Mouse (Mus musculus) cerebellum, adult 9-10 months (tissue): ENCODE measurements at regions not wholly inside any gene's neighbourhood (a gene's known extent, or its start where the extent isn't known, plus 50 kb on each side); places are given as distances from the start of the nearest gene placed in this dataset.

Experiments
- DNase-seq: peaks from one replicate; pipeline ENCODE4 v3.0.0; 2022

DNA sequence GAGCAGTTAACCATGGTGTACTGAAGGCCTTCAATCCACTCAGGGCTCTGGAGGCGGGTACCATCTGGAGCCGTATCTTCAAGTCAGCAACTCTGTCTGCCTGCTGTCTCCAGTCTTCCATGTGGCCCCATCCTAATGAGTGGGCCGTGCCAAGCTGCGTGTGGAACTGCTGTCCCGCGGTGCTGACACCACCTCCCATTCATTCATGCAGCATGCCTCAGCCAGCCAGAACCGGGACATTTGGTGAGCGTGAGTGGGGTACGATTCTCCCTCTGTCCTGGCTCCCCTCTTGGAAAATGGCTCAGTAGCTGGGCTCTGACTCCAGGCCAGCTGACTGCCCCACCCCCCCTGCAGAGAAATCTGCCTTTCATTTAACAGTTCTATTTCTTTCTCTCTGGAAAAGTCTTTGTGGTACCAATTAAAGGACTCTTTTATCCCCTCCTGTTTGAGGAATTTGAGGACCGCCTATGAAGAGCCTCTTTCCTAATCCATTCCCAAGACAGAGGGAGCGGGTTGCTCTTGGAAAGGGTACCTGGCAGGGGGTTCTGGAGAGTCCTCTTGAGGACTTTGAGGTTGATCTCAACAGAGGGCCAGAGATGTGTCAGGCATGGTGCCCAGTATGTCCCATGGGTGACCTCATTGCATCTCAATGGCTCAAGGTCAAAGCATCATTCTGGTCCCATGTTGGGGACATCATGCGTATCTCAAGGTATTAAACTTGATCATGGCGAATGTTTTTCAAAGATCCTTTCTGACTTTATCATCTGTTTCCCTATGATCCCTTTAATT is 55.5 kb upstream of the Brd7 start:
- DNase-seq = peak; percentile 30

GRCm38 (mm10) chr8:88423264-88423663 is 61.3 kb upstream of the Brd7 start:
- no peak for DNase-seq

DNA sequence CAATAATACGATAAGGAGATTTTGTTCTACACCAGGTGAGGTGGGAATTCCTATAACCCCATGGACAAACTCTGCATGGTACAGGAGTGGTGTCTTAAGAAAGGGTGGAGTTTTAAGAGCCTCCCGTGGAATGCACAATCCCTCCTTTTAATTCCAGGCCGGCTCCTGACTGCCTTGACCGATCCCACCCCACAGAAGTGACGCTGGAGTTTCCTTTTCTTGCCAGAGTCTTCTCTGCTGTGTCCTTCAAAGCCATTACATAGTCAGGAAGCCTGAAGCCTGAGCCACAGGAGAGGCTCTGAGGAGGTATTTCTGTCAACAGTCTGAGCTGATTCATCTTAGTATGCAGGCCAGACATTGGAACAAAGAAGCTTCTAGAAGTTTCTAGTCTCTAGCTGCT is 66.6 kb upstream of the Brd7 start:
- DNase-seq = no peak

DNA sequence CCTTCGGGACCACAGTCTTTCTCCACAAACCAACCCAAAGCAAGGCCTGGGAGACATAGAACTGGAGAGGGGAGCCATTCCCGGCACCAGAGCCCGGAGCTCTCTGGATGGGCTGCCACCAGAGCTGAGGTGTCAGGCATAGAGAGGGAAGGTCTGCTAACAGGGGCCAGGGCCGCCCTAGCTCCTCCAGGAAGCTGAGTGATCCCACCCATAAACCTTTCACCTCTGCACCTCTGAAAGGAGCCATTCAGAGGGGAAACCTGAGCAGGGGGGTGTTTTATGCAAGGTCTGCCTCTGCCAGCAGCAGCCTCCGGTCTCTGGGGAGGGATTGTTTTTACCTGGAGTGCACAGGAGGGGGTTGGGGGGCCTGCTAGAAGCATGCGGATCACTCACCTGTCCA is 69.4 kb upstream of the Brd7 start:
- no peak for DNase-seq

DNA sequence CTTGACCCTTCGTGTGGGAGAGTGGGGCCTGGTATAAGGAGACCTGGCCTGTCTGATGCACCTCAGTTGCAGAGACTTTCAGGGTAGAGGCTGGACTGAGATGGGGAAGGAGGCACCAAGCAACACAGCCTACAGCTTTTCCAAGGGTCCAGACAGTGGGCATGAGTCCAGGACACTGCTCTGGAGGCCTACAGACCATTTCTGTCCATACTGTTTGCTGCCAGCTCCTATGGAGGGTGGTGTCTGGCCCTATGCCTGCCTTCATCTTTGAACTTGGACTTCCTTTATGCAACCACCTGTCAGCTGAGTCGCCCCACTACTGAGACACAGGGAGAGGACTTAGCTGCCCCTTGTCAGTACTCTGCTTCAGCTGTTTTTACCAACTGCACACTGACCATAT is 73.7 kb upstream of the Brd7 start:
- no peak for DNase-seq

GRCm38 (mm10) chr8:88440219-88440618 is 78.2 kb upstream of the Brd7 start:
- no peak for DNase-seq

DNA sequence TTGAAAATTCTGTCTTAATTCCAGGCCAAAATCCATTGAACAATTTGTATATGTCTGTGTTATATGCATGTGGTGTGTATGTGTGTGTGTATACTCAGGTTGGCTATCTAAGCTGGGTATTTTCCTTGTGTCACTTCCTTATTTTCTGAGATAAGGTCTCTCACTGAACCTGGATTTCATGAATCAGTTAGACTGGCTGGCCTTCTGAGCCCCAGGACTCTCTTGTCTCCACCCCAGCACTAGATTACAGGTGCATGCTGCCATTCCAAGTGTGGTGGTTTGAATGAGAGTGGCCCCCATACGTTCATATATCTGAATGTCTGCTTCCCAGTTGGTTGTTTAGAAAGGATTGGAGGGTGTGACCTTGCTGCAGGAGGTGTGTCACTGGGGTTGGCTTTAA is 77.8 kb upstream of the Nkd1 start:
- DNase-seq = no peak

DNA sequence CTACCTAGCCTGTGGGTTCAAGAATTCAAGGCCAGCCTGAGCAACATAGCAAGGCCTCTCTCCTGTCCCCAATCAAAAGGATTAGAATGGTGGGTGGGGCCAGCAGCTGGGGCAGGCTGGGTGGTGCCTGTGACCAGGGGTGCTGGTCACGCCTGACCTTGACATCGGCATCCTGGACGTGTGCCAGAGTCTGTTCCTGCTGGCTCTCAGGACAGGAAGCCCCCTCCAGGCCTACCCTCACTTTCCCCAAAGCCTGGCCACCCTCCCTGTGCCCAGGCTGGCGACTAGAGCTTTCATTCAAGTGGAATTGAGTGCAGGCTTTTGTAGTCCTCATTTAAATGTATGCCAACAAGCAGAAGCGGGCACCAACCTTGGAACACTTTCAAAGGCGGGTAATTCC is 73.7 kb upstream of the Nkd1 start:
- DNase-seq = peak; percentile 39

- DNase-seq = peak; percentile 28
These were observed 73.2 kb upstream of the Nkd1 start for GRCm38 (mm10) chr8:88447844-88448535.

- peak; percentile 48 for DNase-seq
These were observed 72.2 kb upstream of the Nkd1 start for GRCm38 (mm10) chr8:88449001-88449400.

DNA sequence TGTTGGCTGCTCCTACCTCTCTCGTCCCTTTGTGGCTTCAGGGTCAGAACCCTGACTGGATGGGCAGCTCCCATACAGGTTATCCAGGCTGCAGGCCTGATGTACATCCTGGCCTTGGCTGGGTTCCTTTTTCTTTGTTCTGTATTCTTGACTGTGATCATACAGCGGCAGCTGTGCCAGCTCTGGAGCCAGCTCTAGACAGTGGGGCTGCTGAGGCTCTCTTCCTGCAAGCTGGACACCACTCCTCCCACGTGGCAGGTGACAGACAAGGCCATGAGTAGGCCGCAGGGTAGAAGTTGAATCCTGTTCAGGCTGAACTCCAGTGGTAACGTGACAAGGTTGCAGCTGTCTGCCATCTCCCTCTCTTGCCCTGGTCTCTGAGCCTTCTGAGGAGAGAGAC is 71.6 kb upstream of the Nkd1 start:
- DNase-seq = peak; percentile 14

DNA sequence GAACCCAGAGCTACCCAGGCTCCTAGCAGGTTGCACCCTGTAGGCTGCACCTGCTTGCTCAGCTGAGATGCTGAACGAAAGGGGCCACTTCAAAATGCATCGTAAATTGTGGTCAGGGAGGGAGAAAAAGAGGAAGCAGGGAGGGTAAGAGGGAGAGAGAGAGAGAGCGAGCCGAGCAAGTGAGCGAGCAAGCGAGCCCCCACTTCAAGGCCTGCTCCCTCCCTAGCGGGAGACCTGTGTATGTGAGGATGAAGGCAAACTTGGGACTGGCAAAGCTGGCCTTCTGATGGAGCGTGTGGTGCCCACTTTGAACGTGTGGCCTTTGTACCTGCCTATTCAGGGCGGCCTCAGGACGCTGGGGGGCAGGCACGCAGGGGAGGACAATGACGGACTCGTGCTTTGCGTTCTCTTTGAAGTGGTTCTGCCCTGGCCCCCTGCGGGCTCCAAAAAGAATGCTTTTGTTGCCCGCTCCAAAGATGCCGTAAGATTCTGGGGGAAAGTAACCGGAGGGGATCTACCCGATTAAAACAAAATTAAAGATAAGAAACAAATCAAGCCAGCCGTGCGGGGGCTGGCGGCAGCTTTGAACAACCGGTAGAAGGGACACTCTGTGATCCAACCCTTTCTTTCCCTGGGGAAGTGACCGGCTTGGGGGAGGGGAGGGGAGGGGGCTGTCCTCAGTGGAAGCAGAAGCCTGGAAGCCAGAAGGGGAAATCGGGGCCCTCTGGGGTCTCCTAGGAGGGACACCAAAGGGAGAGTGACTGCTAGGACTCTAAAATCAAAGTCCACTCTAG is 70.1 kb upstream of the Nkd1 start:
- DNase-seq = peak; percentile 28

GRCm38 (mm10) chr8:88451658-88452500 is 69.3 kb upstream of the Nkd1 start:
- DNase-seq = peak; percentile 31

GRCm38 (mm10) chr8:88452501-88452847 is 68.7 kb upstream of the Nkd1 start:
- DNase-seq = peak; percentile 84

DNA sequence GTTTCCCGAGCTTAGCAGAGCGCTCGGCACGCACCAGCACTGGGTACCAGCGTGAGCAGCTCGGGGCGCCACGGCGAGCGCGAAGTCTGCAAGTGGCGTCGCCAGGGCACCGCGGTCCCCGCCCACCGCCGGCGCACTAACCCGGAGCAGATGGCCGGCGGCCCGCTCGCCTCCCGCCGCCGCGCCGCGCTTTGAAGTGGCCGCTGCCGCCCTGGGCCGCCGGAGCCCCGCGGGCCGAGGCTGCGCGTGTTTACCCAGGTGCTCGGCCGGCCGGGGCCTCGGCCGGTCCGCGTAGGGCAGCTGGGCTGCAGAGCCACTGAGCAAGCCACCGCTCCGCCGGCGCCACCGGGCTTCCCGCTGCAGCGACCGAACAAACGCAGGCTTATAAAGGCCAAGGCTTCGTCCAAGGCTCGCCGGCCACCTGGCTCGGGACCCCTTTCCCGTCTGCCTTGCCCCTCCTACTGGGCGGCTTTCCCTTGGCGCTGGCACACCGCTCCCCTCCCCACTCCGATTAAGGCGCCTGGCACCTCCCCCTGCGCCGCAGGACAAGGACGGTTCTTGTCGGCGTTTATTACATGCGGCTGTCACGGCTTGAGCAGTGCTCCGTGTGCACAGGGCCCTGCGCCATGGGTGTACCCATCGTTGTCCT is 67.0 kb upstream of the Nkd1 start:
- peak; percentile 75 for DNase-seq

DNA sequence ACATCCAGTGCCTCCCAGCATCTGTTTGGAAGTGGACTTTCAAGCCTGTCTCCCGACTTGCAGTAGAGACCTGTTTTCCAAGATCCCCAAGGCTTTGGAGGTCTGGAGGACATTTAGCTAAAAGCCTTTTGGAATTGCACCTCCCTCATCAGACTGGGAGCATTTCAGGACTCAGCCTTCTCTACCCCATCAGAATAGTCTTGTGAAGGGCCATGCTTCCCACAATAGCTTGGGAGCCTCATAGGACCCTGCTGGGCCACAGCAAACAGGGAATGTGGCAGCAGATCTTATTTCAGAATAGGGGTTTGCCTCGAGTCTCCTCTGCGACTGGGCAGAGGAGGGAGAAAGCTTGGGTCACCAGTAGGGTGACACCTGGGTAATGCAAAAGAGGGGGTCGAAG is 66.2 kb upstream of the Nkd1 start:
- DNase-seq = no peak

DNA sequence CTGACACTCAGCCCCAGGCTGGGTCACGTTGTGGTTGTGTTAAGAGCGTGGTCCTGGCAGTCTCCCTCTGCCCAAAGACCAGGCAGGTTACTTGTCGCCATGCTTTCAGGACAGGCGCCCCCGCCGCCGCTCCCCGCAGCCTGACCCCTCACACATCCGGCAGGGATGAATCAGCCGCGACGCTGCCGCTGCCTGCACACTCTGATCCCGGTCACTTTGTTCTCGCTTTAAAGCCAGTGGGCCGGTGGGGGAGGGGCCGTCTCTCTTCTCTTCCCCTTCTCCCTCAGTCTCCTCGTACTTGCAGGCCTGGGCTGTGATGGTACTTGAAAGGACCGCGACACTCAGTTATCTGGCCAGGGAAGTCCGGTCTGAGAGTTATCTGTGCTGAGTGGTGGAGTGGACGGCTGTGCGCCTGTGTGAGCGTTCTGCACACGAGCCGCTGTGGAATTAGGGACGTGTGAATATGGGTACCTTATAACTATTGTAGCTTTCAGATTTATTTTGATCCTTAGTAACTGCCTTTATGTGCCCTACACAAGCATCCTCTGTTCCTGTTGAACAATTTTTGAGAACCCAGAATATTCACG is 65.6 kb upstream of the Nkd1 start:
- DNase-seq = peak; percentile 33

DNA sequence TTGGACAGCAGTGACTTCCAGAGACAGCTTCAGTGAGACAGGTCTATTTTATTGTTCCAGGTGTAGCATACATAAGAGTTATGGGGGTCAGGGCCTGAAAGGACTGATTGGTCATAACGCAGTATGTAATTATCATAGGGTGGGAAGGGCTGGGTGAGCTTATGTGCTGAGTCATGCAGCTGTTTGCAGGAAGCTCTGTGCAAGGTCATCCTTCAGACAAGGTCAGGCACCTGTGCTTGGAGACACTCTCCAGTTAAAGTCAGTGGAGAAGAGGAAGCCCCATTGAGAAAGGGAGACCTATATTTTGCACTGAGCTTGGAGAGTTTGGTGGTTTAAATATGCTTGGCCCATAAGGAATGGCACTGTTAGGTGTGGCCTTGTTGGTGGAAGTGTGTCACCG is 62.0 kb upstream of the Nkd1 start:
- DNase-seq = no peak

GRCm38 (mm10) chr8:88467756-88468155 is 53.4 kb upstream of the Nkd1 start:
- no peak for DNase-seq

DNA sequence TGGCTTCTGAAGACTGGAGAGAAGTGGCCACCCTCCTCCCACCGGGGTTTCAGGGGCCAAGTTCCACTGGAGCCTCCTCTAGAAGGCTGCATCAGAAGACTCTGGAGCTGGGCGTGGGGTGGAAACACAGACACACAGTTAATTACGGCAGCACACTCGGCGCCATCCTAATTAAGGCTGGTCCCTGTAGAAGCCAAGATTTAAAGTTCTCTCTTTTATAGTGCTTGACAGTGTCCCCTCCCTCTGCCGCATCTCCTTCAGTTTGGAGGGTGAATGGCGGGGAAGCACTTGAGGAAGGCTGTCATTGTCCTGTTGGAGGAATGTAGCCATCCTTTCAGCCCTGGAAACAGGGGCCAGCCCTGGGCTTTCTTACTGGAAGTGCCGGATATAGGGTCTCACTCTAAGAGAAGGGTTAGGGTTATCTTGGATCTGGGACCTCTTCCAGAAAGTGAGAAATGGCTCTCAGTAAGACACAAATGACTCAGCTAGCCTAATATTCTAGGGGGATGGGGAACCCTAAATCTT is 50.2 kb upstream of the Nkd1 start:
- DNase-seq = no peak
